Mouse (Mus musculus) adrenal gland, postnatal 14 days (tissue): Measurements from ENCODE around the gene Trim10. TPM values are rescaled to one million over a fixed set of nuclear protein-coding genes. Genes with fewer than 3 reads are reported as not detected.
A peak's percentile ranks its signal among the peaks of the same experiment; 100 is the strongest.
"Not testable (repeated sequence)": the region's sequence is repeated elsewhere in the genome, so short reads cannot be mapped to it uniquely, and the experiment has no call there.

Experiments used
- DNase-seq: peaks from one replicate; pipeline ENCODE4 v3.0.0; 2021; ENCODE audit warnings: mixed read lengths
- total RNA-seq: library from RNA; stranded (reverse); gene quantifications from 2 replicates; pipeline ENCODE4 v1.2.3, GENCODE M21; 2021

The Trim10 gene
- total RNA-seq, 1 experiment from 2014 or later = 6.7 TPM

DNA sequence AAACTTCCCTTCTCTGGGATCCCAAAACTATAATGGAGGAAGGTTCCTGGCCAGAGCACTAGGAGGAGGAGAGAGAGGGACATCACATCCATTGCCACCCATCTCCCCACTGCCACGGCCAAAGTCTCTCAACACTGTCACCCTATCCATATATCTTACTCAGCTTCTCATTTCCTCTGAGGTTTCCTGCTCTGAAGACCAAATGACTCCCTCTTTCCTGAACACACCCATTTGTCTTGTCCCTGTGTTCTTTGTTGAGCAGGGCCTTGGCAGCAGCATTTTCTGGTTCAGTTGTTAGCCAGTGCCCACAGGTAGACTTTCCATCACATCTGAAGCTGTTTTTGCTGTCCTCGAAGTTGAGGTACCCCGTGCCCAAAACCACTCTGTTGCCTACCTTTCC is 11.2 kb upstream of the Trim10 start:
- DNase-seq = no peak

DNA sequence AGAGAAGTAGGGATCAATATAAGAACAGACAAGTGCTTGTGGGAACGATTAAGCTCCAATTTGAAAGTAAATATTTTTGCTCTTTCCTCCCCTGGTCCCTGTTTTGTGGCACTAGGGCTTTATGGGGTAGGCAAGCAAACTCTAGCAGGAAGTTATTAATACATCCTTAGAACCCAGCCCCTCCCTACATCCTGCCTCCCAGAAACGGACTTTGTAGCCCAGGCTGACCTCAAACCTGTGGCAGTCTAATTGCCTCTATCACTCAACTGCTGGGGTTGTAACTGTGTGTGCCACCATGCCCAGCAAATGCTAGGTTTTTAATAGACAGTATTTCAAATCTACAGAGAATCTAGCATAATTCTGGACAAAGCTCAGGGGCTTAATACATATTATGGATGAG is 7.7 kb upstream of the Trim10 start:
- DNase-seq = no peak

DNA sequence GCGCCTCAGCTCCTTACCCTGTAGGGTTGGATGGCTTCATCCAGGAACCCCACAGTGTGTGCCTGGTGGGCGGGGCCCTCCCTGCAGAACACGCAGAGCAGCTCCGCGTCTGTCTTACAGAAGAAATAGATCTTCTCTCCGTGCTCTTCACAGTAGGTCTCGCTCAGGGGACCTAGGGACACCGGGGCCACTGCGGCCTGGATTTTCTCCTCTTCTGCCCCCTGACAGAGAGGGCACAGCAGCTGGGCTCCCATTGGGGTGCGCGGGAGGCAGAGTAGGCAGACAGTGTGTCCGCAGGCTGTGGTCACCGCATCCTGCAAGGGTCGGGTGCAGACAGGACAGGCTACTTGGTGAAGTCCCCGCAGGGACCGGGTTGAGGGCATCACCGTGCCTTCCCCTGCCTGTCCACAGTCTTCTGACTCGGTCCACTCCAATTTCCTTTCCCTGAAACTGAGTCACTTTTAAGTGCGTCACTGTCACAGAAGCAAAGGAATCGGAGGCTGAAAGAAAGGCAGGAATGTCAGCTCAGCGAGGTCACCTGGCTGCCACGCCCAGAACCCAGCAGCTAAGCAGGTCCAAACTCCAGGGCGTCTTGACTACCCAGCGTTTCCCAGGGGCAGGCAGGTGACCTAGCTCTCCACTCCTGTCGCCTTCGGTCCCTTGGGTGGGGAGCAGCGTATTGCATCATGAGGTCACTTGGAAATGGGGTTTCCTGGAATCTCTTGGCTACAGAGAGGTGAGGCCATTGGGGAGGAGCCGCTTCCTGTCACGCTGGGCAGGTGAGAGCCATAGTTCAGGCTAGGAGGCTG is 2.5 kb upstream of the Trim10 start, which contains the start of gene Trim15:
TSS of gene Trim15 (minus strand) at position 492 of the 809 bp plus-strand sequence.
- DNase-seq = no peak

DNA sequence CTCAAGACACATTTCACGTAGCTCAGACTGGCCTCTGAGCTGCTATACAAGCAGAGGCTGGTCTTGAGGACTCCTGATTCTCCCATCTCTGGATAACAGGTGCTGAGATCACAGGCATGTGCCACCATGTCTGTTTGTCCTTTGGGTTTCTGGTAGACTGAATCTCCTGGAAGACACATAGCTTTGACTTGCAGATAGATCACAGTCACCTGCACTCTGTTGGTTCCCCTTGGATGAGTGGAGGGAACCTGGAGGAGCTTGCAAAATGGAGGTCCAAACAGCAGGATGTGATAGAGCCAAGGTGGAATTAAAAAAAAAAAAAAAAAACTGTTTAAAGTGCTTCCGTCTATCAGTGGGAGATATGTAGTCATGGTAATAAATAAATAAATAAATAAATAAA is 538 bp upstream of the Trim10 start:
- no peak for DNase-seq

DNA sequence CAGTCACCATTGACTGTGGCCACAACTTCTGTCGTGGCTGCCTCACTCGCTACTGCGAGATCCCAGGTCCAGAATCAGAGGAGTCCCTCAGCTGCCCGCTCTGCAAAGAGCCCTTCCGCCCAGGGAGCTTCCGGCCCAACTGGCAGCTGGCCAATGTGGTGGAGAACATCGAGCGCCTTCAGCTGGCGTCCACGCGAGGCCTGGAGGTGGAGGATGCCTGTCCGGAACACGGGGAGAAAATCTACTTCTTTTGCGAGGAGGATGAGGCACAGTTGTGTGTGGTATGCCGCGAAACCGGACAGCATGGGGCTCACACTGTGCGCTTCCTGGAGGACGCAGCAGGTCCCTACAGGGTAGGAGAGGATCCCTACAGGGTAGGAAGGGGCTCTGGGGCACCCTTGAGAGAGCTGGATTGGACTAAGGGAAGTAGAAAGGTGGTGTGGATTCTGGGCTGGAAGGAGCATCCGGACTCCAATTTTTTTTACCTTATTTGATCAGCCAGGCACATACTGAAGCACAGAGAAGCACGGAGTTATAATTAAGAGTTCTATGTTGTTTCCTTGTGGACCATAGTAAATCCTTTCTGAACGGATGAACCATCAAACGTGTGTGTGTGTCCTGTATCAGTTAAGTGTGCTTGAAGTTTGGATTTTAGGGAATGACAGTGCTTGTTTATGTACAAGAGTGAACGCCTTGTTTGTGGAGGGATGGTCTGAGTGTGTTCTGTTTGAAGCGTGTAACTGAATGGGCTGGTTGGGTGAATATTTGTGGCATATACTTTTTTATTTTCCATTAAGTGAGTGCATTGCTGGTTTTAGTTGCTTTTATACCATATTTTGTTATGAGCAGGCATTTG is 809 bp downstream of the Trim10 start:
- peak; percentile 48 for DNase-seq

DNA sequence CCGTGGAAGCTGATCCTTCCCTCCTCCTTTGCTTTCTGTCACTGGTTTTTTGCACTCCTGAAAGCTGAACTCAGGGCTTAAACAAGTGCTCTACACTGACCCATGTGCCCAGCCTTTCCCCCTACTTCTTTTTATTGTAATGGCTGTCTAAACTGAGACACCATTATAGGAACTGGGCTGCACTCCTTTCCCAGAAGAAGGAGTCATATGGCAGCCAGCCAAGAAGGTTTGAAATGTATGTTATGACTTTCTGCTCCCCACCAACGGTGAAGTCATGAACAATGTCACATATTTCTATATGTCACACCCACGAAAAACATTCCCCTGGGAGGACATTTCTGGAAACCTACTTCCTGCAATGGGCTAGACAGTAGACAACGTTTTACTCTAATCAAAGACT is 5.3 kb downstream of the Trim10 start:
- no peak for DNase-seq

DNA sequence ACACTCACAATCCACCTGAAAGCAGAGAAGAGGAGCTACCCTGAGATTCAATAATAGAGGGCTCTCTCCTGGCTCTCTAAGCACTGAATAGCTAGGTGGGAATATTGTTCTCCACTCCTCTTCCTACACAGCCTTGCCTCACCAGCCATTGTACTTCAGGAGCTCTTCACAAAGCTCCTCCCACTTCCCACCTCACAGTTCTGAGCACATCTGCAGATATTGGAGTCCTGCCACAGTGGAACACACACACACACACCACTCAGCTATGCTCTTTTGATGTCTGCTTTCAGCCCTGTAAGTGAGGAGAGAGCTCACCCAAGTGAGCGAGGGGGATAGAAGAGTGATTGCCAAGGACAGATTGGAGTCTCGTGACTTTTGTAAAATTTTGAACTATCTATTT is 14.0 kb downstream of the Trim10 start:
- DNase-seq = no peak

DNA sequence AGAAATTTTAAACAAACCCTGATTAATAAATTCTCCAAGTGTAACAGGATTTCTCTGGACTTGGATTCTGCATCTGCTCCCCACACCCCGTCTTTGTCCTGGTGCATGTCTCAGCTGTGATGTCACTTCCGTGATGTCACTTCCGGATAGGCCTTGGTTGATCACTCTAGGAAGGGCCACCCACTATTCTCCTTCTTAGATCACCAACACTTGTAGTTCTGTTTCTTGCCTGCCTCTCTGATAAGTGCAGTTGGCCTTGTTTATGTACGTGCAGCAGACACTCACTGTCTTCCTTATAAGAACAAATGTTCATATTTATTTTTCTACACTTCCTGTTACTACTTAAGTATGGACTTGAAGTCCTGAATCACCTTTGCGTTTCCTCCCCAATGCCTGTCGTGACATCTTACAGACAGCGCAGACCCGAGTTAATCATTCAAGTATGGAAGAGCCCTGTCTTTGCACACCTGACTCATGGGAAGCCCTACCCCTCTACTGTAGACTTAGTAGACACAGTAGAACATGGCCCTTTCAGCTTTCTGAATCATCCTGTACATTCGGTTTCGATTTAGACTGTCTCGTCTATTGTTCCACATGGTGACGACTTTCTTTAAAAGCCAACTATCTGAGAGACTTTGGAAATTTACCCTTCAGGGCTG is 15.9 kb downstream of the Trim10 start:
- DNase-seq = no peak

DNA sequence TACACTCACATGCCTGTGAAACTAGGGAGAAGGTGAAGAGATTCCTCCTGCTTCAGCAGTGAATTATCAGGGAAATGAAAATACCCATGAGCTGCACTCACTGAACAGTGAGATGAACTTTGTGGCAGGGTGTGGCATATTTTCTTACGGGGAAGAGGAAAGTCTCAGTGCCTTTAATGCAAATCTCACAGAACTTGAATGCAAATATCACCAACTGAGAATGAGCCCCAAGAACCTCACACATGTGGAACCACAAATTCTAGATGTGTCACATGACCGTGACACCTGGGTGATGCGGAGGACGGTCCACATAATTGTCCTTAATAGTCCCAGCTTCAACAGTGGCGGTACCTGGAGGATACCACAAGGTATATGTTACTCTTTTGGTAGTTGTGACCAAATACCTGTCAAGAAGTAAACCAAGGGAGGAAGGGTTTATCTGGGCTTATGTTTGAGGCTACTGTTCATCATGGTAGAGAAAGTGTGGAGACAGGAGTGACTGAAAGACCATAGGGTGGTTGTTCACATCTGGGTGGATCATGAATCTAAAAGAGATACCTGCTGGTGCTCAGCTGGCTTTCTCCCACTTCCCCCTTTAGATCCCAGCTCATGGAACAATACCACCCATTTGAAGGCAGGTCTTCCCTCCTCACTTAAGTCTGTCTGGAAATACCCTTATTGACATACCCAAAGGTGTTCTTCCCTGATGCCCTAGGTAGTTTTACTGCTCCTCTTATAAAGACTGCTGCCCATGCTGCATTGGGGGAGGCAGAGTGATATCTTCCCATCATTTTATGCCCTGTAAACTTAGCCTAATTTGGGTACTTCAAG is 20.9 kb downstream of the Trim10 start, which contains the start of gene Trim40:
TSS of gene Trim40 (minus strand) at position 51 of the 831 bp plus-strand sequence.
- DNase-seq = no peak

DNA sequence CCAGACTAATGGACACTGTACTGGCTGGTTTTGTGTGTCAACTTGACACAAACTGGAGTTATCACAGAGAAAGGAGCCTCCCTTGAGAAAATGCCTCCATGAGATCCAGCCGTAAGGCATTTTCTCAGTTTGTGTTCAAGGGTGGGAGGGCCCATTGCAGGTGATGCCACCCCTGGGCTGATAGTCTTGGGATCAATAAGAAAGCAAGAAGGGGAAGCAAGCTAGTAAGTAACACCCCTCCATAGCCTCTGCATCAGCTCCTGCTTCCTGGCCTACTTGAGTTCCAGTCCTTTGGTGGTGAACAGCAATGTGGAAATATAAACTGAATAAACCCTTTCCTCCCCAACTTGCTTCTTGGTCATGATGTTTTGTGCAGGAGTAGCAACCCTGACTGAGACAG is 22.1 kb downstream of the Trim10 start:
- DNase-seq = not testable (repeated sequence)

DNA sequence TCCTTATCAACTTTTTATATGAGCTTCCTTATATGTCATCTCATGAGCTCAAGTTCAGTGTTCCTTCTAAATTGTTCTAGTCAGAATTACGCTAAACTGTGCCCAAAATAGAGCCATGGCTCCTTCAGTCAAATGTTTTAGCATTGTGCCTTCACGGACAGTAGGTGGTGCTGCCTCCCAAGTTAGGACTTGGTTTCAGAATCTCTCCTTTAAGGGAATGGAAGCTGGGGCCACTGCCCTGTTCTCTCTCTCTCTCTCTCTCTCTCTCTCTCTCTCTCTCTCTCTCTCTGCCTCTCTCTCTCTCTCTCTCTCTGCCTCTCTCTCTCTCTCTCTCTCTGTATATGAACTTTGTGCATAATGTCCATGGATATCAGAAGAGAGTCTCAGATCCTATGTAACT is 23.0 kb downstream of the Trim10 start:
- DNase-seq = peak; percentile 60

DNA sequence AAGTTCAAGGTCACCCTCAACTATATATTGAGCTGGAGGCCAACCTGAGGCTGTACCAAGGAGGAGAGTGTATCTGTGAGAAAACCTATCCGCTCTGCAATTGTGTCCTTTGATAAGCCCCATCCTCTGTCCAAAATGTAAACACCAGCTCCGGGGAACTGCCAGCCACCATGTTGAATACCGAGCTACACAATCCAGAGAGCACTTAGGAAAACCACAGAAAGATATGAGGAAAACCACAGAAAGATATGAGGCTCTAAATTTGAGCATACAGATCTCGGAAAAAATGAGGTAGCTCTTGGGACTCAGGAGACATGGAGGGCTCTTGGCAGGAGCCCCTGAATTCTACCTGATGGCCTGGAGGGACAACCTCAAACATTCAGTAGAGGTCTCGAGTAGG is 24.0 kb downstream of the Trim10 start:
- no peak for DNase-seq

DNA sequence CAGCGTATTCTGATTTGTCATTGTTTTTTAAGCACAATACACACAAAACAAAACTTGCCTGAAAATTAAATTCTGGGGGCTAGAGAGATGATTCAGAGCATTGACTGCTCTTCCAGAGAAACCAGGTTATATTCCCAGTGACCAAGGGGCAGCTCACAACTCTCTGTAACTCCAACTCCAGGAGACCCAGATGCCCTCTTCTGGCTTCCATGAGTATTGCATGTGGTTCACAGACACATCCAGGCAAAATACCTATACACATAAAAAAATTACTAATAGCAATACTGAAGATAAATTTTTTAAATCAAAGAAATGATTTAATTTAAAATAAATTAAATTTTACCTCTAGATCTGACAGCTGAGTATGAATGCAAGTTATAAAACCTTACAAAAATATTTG is 27.2 kb downstream of the Trim10 start:
- DNase-seq = peak; percentile 61

DNA sequence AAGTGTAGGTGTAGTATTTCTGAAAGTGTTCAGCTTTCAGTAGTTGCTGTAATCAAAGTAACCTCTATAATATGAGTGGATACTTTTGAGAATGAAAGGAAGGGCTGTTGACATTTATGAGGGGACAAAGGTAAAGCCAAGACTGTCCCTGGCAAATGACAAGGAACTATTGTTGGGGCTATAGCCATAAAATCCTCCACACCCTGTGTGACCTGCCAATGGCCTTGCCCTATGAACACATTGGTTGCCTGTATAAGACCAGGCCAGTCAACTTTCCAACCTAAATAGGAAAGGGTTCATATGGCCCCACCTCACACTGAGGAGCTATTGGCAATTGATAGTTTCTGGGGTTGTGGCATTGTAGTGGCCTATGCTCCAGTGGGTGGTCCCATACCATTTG is 27.7 kb downstream of the Trim10 start:
- DNase-seq = no peak

DNA sequence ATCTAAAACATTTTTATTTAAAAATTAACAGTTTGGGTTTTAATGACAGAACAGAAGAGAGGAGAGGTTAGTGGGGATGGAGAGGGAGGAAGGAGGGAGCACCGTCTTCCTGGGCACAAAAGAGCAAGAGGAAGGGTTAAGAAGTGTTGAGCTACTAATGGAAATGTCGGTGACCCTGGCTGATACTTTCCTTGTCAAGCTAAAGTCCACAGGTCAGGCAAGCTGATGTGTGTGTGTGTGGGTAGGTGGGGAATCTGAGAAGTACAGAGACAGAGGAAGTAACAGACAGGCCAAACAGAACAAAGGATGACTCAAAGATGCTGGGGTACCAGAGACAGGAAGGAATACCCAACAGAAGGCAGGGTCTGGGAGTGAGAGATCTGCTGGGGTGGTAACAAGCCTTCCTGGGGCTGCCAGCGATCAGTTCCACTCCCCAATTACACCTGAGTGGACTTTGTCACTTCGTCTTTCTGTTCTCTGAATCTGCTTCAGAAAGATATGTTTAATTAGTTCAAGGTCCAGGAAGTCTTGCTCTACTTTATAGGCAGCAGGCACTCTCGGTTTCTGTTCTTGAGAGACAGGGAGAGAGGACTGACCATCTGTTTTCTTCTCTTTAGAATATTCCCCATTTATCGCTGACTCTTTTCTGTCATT is 28.3 kb downstream of the Trim10 start, which contains the start of gene Trim31:
TSS of gene Trim31 (plus strand) at position 567 of the 654 bp plus-strand sequence.
- no peak for DNase-seq

DNA sequence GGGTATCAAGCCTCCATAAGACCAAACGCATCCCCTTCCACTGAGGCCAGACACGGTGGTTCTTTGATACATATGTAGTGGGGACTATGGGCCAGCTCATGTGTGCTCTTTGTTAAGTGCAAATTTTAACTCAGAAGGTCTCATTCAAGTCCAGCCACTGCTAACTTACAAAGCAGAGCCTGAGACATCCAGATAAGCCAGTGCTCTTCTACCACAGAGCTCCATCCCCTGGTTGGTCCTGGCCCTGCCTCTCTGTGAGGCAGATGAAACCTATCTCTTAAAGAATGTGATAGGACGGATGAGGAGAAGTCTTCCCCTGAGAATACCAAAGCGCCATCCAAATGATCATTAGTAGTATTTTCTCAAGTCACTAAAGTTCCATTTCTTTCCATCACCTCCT is 30.0 kb downstream of the Trim10 start:
- DNase-seq = no peak

DNA sequence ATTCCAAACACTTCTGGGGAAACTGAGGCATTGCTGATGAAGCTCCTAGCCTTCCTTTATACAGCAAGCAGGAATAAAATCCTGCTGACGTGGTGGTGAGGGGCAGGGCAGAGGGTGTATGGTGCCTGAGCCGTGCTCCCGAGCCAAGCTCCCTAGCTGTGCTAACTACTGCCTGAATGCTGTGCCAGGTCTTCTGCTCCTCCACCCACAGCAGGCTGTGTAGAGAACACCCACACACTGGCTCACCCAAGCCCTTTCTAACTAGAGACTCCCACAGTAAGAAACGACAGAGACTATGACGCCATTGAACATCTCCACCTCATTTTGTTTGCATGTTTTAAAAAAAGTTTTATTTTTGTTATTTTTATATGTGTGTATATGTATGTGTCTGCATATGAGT is 30.6 kb downstream of the Trim10 start:
- DNase-seq = no peak

DNA sequence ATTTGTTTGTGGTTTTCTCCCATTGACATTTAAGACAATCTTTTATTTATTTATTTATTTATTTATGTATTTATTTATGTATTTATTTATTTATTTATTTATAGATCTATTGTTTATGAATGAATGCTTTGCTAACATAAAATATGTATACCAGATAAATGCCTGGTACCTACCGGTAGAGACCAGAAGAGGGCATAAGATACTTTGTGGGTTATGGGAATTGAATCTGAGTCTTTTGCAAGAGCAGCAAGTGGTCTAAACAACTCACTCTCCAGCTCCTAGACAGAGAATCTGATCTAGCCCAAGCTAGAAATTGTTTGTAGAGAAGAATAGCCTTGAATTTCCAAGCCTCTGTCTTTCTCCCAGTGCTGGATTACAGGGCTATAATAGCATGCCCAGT is 31.3 kb downstream of the Trim10 start:
- no peak for DNase-seq

DNA sequence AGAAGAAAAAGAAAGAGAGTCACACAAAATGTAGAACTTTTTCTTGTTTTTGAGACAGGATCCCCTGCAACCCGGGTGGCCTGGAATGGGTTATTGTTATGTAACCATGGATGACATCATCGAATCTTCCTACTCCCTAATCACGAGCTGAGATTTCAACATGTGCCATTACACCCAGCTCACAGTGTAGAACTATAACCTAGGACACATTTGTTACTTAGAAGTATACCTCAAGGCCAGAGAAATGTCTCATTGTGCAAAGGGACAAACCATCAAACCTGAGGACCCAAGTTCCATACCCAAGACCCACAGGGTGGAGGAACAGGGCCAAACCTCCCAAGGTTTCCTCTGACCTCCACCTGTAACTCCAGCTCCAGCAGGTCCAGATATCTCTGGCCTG is 34.3 kb downstream of the Trim10 start:
- DNase-seq = no peak

DNA sequence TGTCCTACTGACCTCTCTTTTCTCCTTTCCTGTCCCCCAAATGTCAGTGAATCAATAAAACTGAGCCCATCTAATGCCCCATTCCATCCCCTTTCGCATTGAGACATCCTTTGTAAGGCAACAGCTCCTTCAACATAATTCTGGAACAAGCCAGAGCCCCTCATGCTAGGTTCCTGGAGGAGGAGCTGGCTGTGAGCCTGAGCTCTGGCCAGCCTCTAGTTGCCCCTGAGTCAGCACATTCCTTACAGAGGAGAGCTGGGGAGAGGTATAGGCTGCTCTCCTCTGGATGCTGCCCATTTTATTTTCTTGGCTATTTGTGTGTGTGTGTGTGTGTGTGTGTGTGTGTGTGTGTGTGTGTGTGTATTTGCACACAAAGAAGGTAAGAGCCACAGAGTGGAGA is 38.9 kb downstream of the Trim10 start:
- DNase-seq = no peak

DNA sequence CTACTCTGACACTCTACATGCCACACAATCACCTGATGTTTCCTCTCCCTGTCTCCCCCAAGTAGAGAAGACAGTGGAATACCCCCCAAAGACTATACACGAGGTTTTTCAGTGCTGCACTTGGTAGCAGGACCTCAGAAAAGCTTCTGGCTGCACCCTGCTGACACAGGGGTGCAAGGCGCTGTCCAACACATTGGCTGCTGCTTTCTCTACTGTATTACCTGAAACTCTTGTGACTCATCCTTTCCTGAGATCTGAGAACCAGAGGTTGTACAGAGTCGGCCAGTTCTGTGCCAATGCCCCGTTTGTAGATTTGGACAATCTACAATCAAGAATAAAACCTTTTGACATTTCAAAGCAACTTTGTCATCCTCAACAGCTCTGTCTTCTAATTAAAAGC is 40.4 kb downstream of the Trim10 start:
- DNase-seq = no peak
